Mouse (Mus musculus) lung, postnatal 0 days (tissue): ENCODE measurements around the gene Vac14.

Experiments
- CTCF ChIP-seq: IDR thresholded peaks from 2 replicates; pipeline ENCODE4 v1.5.1; 2016; ENCODE audit warnings: antibody characterized with exemption, mild to moderate bottlenecking
- EP300 ChIP-seq: IDR thresholded peaks from 2 replicates; pipeline ENCODE4 v1.6.1; 2016; ENCODE audit warnings: antibody characterized with exemption, mild to moderate bottlenecking, control low read depth

- no peak for TF ChIP-seq CTCF
- TF ChIP-seq EP300 = no peak
These were observed 26.0 kb downstream of the Vac14 start for GRCm38 (mm10) chr8:110644422-110644821.
